Comparison of ENCODE assay signal across 10 mouse cellular contexts in genomic region chr12:107975897-107976570, GRCm38 (mm10). TPM values are rescaled to one million over a fixed set of nuclear protein-coding genes. Genes with fewer than 3 reads are reported as not detected.
DNase-seq lines count a peak whose midpoint lies in the region; ATAC-seq and TF ChIP-seq lines count a peak whose summit lies in the region.
"Had no signal": no experiment of that assay in that cellular context is flagged by ENCODE, and none has a peak within 500 bp of the region (broad histone marks: within the 10 kb centered on the region; RNA-seq: fewer than 3 reads in every experiment).

No protein-coding gene starts in this region.

- peaks cover 9% of the 10 kb centered on the region for H3K27me3 ChIP-seq in lung, embryonic 16.5 days (ENCODE audit: control insufficient read depth, insufficient read depth, low read depth, low read length)
- no peaks in the 10 kb centered on the region; the same call in 1 of the 2 replicates for H3K27me3 ChIP-seq in intestine, embryonic 14.5 days (replicated peaks; ENCODE audit: control insufficient read depth, insufficient read depth, low read length)

- no peak overlapping the region for H3K27ac ChIP-seq in lung, embryonic 16.5 days (ENCODE audit: low read length)
- no peak overlapping the region for H3K27ac ChIP-seq in intestine, embryonic 14.5 days (ENCODE audit: low read depth)
- H3K27ac ChIP-seq in olfactory bulb, adult 2 months (ENCODE audit: insufficient read depth, low read depth, low read length), result peak overlapping the region; percentile 89
- H3K27ac ChIP-seq: liver, embryonic 13.5 days had no signal

- H3K36me3 ChIP-seq in lung, embryonic 16.5 days (ENCODE audit: control insufficient read depth, insufficient read depth, low read length), result no peaks in the 10 kb centered on the region
- H3K36me3 ChIP-seq in intestine, embryonic 14.5 days (ENCODE audit: control insufficient read depth, insufficient read depth, low read length), result no peaks in the 10 kb centered on the region
- H3K36me3 ChIP-seq: liver, embryonic 13.5 days had no signal

- no peak for TF ChIP-seq CTCF in lung, adult 2 months (IDR thresholded peaks at IDR 0.05; ENCODE audit: insufficient read depth, low read length)
- TF ChIP-seq CTCF in olfactory bulb, adult 2 months (IDR thresholded peaks at IDR 0.05; ENCODE audit: insufficient read depth, low read depth, low read length), result no peak

- H3K4me2 ChIP-seq in lung, embryonic 16.5 days (ENCODE audit: low read depth, low read length), result 0 out of 2 replicates have a peak overlapping the region, but pooled peaks have one; percentile 21
- peak overlapping the region; percentile 40 for H3K4me2 ChIP-seq in intestine, embryonic 14.5 days (ENCODE audit: low read length)
- H3K4me2 ChIP-seq: liver, embryonic 13.5 days had no signal

- H3K9ac ChIP-seq in lung, embryonic 16.5 days (ENCODE audit: low read length), result no peak overlapping the region
- H3K9ac ChIP-seq in intestine, embryonic 14.5 days (ENCODE audit: low read length), result no peak overlapping the region
- H3K9ac ChIP-seq: liver, embryonic 13.5 days had no signal

- no peaks in the 10 kb centered on the region for H3K9me3 ChIP-seq in lung, embryonic 16.5 days (ENCODE audit: control insufficient read depth, low read length)
- no peaks in the 10 kb centered on the region for H3K9me3 ChIP-seq in intestine, embryonic 14.5 days (ENCODE audit: control insufficient read depth, low read length)
- H3K9me3 ChIP-seq: liver, embryonic 13.5 days had no signal

- DNase-seq in embryo, embryonic 10 days (ENCODE audit: low spot score), result peak; percentile 34
- no peak for DNase-seq in embryo, embryonic 11 days
- no peak for DNase-seq in lung, adult 2 months
- DNase-seq in intestine, embryonic 14.5 days (ENCODE audit: low spot score), result no peak
- no peak for DNase-seq in right cerebral cortex, postnatal 14 days
- DNase-seq in spleen, postnatal 14 days (ENCODE audit: low spot score in 2 of 2), result no peak
- DNase-seq: liver, embryonic 13.5 days had no signal

- no peak overlapping the region for H3K4me3 ChIP-seq in lung, embryonic 16.5 days (ENCODE audit: low read length)
- no peak overlapping the region for H3K4me3 ChIP-seq in lung, adult 2 months (replicated peaks; ENCODE audit: extremely low read depth, low read depth, low read length)
- H3K4me3 ChIP-seq in intestine, embryonic 14.5 days (ENCODE audit: low read depth, low read length), result 0 out of 2 replicates have a peak overlapping the region, but pooled peaks have one; percentile 4
- peak overlapping the region; percentile 38 for H3K4me3 ChIP-seq in olfactory bulb, adult 2 months (ENCODE audit: insufficient read depth, low read depth, low read length)
- H3K4me3 ChIP-seq: liver, embryonic 13.5 days had no signal

- ATAC-seq in lung, embryonic 16.5 days (ENCODE audit: low read depth), result no peak
- no peak for ATAC-seq in intestine, embryonic 14.5 days (replicated peaks; ENCODE audit: low FRiP score, low TSS enrichment, low read depth)

- TF ChIP-seq POLR2A in lung, adult 2 months (IDR thresholded peaks at IDR 0.05; ENCODE audit: borderline replicate concordance, extremely low read depth, low read depth, low read length), result no peak
- TF ChIP-seq POLR2A in olfactory bulb, adult 2 months (IDR thresholded peaks at IDR 0.05; ENCODE audit: insufficient read depth, low read depth, low read length), result no peak

- 30% methylated on average over 14 of the region's 14 CpGs for WGBS in lung, embryonic 16.5 days
- WGBS in lung, adult 2 months, result 18% methylated on average over 14 of the region's 14 CpGs
- 33% methylated on average over 14 of the region's 14 CpGs for WGBS in intestine, embryonic 14.5 days
- 15% methylated on average over 14 of the region's 14 CpGs for WGBS in olfactory bulb, adult 2 months

- peaks cover 31% of the 10 kb centered on the region for H3K4me1 ChIP-seq in lung, embryonic 16.5 days (replicated peaks; ENCODE audit: control insufficient read depth, insufficient read depth, low read length)
- no peaks in the 10 kb centered on the region; the same call in 1 of the 2 replicates for H3K4me1 ChIP-seq in lung, adult 2 months (ENCODE audit: control insufficient read depth, insufficient read depth, low read length)
- peaks cover 51% of the 10 kb centered on the region for H3K4me1 ChIP-seq in intestine, embryonic 14.5 days (replicated peaks; ENCODE audit: control insufficient read depth, insufficient read depth, low read length)
- peaks cover 58% of the 10 kb centered on the region for H3K4me1 ChIP-seq in olfactory bulb, adult 2 months (ENCODE audit: control insufficient read depth, insufficient read depth, low read length)

RNA-seq across cellular contexts. Expression of gene Bcl11b, which starts 27.4 kb away (rescaled TPM):
- polyA plus RNA-seq in lung, embryonic 16.5 days (2015; fragmentation: Nextera tagmentation; extraction: Ambion mirVana), result 2.1 and 2.8 TPM in 2 replicates
- polyA plus RNA-seq in lung, adult 2 months (2012; rRNA removed), result 2.6 and 4.2 TPM in 2 replicates
- 8.3 and 8.8 TPM in 2 replicates for polyA plus RNA-seq in intestine, embryonic 14.5 days (2014; fragmentation: Nextera tagmentation; extraction: Ambion mirVana)
- 49.8 and 56.3 TPM in 2 replicates for polyA plus RNA-seq in olfactory bulb, adult 2 months (2012; ENCODE audit: insufficient read depth, insufficient read length, low replicate concordance, missing spikeins)
- polyA plus RNA-seq: C2C12 had no signal

Comparison
In these comparisons a context has a peak if more than half of its experiments do, and no peak if none do; other contexts are left out.
1. H3K4me3 ChIP-seq: peak in intestine, embryonic 14.5 days (single experiment) and olfactory bulb, adult 2 months (single experiment); none in lung, embryonic 16.5 days (single experiment) and lung, adult 2 months (single experiment).